Mouse (Mus musculus) liver, adult 2 months (tissue): ENCODE data around the gene Srrd.

Experiments used
- CTCF ChIP-seq: fragments of 200-500 bp; IDR thresholded peaks from 2 replicates; pipeline ENCODE4 v1.5.1; 2011; ENCODE audit warnings: low read depth, low read length, control low read depth
- POLR2A ChIP-seq: fragments of 200-500 bp; IDR thresholded peaks from 2 replicates; pipeline ENCODE4 v1.6.1; 2011; ENCODE audit warnings: low read length, control low read depth; ENCODE audit not compliant: insufficient read depth; ENCODE audit errors: extremely low read depth

DNA sequence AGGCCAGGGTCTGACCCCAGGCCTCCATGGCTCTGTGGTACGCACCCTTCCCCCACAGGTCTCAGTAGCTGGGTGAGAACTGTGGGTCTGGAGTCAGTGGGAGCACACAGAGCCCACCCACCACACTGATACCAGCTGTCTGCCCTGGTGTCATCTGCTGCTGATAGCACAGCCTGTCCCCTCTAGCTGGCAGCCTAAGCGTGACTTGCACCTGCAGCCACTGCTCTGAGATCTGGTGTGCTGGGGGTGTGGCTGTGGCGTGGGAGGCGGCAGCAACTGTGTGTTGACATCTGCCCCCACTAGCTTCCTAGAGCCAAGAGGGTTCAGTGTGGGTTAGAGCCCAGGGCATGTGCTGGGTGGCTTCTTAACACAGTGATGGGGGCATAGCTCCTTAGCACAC, 33.3 kb upstream of the Srrd start:
- TF ChIP-seq CTCF (no peak), POLR2A (no peak)
